Mouse (Mus musculus): ENCODE results near the gene Hrh2. TPM values are rescaled to one million over a fixed set of nuclear protein-coding genes. Genes with fewer than 3 reads are reported as not detected.

Hrh2 gene
- polyA plus RNA-seq, 1 experiment = not detected

DNA sequence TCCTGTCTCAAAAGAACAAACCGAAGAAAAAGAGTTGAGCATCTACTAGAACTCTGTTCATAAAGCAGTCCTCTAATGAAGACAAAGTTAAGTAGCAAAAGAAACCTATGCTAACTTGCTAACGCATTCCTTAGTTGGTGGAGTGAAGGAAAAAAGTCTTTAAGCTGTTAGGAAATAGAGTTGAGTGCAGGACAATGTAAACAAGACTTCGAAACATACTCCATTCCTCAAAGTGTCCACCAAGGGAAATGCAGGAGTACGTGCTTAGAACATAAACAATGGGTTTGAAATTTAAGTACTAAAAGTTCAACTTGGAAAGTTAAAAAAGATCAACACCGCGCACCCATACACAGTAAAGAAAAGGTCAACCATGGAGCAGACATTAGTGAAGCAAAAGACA is 38.2 kb downstream of the Hrh2 start:
- no peak for TF ChIP-seq GATA1 (IDR thresholded peaks at IDR 0.05; ENCODE audit: low read length)

DNA sequence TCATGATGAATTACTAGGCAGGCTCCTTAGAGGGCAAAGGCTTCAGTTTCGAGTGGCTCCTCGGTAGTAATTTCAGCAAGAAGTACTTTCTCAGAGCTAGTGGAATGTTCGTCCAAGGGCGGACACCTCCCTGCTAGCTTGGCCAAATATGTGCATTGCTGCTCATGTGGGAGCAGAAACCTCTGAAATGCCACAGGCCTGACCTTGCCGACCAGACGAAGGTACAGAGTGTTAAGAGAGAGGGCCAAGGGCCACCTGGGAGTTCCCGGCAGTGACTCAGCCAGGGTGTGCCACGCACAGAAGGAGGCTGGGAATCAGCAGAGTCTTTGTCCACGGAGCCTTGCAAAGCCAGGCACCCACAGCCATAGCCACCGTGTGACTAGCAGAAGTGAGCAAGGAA is 39.9 kb downstream of the Hrh2 start:
- no peak for TF ChIP-seq GATA1 (IDR thresholded peaks at IDR 0.05; ENCODE audit: low read length)

- TF ChIP-seq GATA1 (IDR thresholded peaks at IDR 0.05; ENCODE audit: low read length) = no peak
These were observed 45.6 kb downstream of the Hrh2 start for GRCm38 (mm10) chr13:54237512-54237911.

DNA sequence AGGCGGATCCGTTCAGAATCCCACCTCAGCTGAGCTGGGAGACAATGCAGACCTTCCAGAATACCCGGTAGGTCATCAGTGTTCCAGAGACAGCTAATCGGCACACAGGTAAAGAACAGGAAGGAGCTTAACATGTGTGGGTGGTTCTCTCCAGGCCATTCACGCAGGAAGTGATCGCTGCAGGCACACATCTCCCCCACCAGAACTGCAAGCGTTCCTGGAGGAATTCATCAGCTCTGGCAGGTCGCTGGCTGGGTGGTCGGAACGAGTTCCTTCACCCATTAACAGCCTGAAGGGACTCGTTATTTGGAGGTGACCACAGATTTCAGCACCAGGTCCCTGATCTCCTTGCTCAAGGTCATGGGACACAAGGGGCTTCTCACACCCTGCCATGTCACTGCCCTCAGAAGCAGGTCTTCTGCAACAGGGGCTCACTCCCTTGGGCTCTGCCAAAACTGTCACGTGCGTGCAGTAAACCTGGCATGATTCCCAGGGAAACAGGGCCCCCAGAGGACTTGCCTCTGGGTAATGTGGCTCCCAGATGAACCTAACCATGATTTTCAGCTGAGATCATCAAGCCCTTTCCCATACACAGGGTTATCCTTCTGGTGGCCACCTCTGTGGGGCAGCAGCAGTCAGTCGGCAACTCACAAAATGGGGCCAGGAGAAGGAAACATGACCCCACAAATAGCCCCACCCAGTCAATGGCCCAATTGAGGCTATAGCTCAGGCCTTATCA is 46.8 kb downstream of the Hrh2 start:
- TF ChIP-seq GATA1 (IDR thresholded peaks at IDR 0.05; ENCODE audit: low read length) = no peak

DNA sequence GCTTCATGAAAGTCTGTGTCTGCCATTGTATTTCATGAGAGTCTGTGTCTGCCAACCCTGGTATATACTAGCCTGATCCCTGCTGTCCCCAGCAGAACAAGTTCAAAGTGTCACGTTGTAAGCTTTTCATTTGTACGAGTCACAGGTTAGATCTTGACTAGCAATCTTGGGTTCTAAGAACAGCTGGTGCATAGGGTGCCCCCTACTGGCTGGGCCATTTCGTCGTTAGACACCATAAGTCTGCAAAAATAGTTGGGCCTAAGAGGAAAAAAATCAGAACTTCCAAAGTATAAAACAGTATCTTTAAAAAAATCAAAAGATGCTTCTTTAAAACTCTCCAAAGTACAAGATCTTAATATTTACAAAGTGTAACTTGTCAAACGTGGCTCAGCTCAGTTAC is 50.5 kb downstream of the Hrh2 start:
- no peak for TF ChIP-seq GATA1 (IDR thresholded peaks at IDR 0.05; ENCODE audit: low read length)

- TF ChIP-seq GATA1 (IDR thresholded peaks at IDR 0.05; ENCODE audit: low read length) = no peak
These were observed 53.3 kb downstream of the Hrh2 start for GRCm38 (mm10) chr13:54245204-54245603.

DNA sequence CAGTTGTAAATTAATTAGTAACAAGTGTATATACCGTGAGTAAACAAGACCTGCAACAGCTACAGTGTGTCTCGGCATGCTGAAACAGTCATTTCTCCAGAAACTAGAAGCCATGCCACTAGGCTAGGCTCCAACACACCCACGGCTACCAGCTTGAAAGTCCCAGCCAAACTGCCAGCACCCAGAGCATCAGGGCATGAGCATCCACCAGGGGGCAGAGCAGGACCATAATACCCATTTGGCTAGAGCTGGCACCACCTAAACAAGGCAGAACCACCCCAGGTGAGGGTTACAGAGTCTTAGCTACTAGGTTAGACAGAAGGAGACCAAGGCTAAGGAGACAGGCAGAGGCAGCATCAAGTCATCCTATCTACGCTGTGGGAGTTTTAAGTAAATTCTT is 55.6 kb downstream of the Hrh2 start:
- no peak for TF ChIP-seq GATA1 (IDR thresholded peaks at IDR 0.05; ENCODE audit: low read length)

DNA sequence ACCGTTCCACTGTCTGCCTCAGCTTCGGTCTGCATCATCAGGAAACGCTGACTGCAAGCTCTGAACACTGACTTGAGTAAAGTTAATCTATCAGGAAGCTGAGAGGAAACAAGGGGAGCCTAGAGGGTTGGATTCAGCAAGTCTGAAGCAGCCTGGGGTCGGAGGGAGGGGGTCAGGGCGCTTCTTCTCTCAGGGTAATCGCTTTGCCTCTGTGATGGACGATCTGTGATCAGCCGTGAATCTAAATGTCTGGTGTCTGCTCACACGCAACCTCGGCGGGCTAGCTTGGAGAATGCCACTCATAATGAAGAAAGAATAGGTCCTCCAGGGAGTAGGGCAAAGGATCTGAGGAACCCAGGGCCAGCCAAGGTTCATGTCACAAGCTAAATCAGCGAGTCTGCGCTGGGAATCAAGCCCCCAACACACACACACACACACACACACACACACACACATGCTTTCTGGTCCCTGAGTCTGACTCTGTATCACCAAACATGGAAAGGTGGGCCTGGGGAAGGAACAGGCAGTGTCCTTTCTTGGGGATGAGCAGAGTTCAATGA is 56.6 kb downstream of the Hrh2 start:
- no peak for TF ChIP-seq GATA1 (IDR thresholded peaks at IDR 0.05; ENCODE audit: low read length)

DNA sequence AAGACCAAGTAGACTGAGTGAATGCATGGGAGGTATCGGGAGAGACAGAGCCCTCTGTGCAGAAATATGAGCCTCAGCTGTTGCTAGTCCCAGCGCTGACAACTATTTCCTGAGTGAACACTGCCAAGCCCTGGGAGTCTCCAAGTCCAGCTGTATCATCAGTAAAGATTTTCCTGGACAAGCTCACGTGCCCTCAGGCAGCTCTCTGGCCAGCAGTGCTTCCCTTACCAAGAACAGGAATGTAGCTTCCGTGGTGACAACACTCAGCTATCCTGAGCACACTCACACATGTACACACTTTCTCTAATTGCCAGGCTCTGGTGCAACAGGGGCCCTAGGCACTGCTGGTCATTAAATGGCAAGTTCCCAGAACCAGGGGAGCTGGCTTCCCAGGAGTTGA is 57.1 kb downstream of the Hrh2 start:
- no peak for TF ChIP-seq GATA1 (IDR thresholded peaks at IDR 0.05; ENCODE audit: low read length)

DNA sequence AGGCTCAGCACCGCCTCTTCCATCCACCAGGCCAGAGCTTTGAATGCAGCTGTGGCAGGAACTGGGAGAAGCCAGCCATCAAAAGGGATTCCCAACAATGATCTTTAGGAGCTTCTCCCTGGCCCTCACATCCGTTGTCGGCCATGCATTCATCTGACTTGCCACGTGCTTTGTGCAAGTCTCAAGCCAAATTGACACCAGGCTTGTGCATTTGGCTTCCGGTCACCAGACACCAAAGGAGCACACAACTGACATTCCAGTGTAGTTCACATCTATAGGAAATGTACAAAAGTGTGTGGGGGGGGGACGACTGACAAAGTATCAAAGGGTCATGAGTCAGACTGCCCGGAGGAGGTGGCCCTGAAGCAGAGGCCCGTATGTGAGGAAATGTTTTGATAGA is 58.4 kb downstream of the Hrh2 start:
- TF ChIP-seq GATA1 (IDR thresholded peaks at IDR 0.05; ENCODE audit: low read length) = no peak

- TF ChIP-seq GATA1 (IDR thresholded peaks at IDR 0.05; ENCODE audit: low read length) = no peak
These were observed 59.8 kb downstream of the Hrh2 start for GRCm38 (mm10) chr13:54251541-54252225.

GRCm38 (mm10) chr13:54257580-54258223 is 65.8 kb downstream of the Hrh2 start:
- TF ChIP-seq GATA1 (IDR thresholded peaks at IDR 0.05; ENCODE audit: low read length) = no peak

- no peak for TF ChIP-seq GATA1 (IDR thresholded peaks at IDR 0.05; ENCODE audit: low read length)
These were observed 66.4 kb downstream of the Hrh2 start for GRCm38 (mm10) chr13:54258231-54258743.

- TF ChIP-seq GATA1 (IDR thresholded peaks at IDR 0.05; ENCODE audit: low read length) = no peak
These were observed 68.4 kb downstream of the Hrh2 start for GRCm38 (mm10) chr13:54260318-54260717.

DNA sequence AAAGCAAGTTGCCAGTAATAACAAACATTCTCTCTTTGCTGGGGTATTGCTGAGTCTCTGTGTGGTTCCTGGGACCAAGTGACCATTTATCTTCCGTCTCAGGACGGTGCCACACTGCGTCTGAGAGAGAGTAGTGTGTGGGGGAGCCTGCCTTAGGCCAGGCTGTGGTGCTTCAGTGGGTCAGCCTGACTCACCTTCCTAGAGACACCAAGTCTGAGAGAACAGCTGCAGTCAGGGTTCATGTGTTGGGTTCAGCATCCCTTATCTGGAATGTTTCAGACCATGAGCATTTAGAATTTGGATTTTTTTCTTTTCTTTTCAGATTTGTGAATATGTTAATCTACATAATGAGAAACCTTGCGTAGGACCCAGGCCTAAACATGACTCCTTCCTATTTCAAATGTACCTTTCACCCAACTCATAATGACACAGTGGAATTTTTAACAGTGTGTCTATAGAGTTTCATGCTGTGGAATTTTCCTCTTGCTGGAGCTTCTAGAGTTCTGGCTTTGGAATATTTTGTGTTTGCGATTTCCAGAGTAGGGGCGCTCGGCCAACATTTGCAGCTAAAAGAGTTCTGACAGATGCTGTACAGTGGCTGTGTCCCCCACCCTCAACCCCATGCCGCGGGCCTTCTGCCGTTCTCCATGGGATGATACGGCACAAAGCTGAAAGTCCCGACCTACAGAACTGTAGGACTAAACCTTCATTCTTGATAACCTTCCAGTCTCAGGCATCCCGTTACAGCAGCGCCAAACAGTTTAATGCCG is 71.0 kb downstream of the Hrh2 start:
- no peak for TF ChIP-seq GATA1 (IDR thresholded peaks at IDR 0.05; ENCODE audit: low read length)

Data from G1E-ER4 (cell line).